Mouse (Mus musculus) forebrain, embryonic 14.5 days (tissue): Measurements from ENCODE around the gene Tmem219. TPM values are rescaled to one million over a fixed set of nuclear protein-coding genes. Genes with fewer than 3 reads are reported as not detected.

Experiments
- ATAC-seq: fragments of 200-750 bp; cut with Nextera tagmentation; 2 replicates; pipeline ENCODE4 v1.8.0; 2017; ENCODE audit warnings: mild to moderate bottlenecking, moderate library complexity
- DNase-seq: peaks from one replicate; pipeline ENCODE4 v3.0.0-alpha.2; 2015; ENCODE audit warnings: low spot score
- H3K27ac ChIP-seq: fragments of 300-500 bp; sonication (generic); 2 replicates; pipeline ENCODE4 v1.5.1; 2014; ENCODE audit warnings: low read depth, mild to moderate bottlenecking, control low read depth, low read length, moderate library complexity
- H3K27me3 ChIP-seq: fragments of 300-500 bp; sonication (generic); replicated peaks from 2 replicates; pipeline ENCODE4 v1.6.1; 2014; ENCODE audit warnings: low read length, control low read depth, mixed read lengths; ENCODE audit not compliant: control insufficient read depth, insufficient read depth
- H3K36me3 ChIP-seq: fragments of 300-500 bp; sonication (generic); 2 replicates; pipeline ENCODE4 v1.6.1; 2014; ENCODE audit warnings: low read length, control low read depth; ENCODE audit not compliant: control insufficient read depth, insufficient read depth
- H3K4me1 ChIP-seq: fragments of 300-500 bp; sonication (generic); 2 replicates; pipeline ENCODE4 v1.6.1; 2014; ENCODE audit warnings: antibody characterized with exemption, low read length, control low read depth; ENCODE audit not compliant: control insufficient read depth, insufficient read depth
- H3K4me2 ChIP-seq: fragments of 300-500 bp; sonication (generic); 2 replicates; pipeline ENCODE4 v1.6.1; 2014; ENCODE audit warnings: mild to moderate bottlenecking, control low read depth, low read length
- H3K4me3 ChIP-seq: fragments of 300-500 bp; sonication (generic); 2 replicates; pipeline ENCODE4 v1.5.1; 2014; ENCODE audit warnings: low read depth, low read length, control low read depth
- H3K9ac ChIP-seq: fragments of 300-500 bp; sonication (generic); 2 replicates; pipeline ENCODE4 v1.6.1; 2014; ENCODE audit warnings: mild to moderate bottlenecking, low read length, control low read depth, moderate library complexity
- H3K9me3 ChIP-seq: fragments of 300-500 bp; sonication (generic); replicated peaks from 2 replicates; pipeline ENCODE4 v1.6.1; 2016; ENCODE audit warnings: low read length, control low read depth, mixed read lengths; ENCODE audit not compliant: control insufficient read depth
- WGBS: fragments of 180-500 bp; shearing (Covaris S2); extraction: QIAGEN DNeasy Blood & Tissue Kit; methylation state at CpG from one replicate; pipeline ENCODE4 v1.1.7; 2014; 5-methylcytosine and 5-hydroxymethylcytosine counted together
- polyA plus RNA-seq: library from polyadenylated mRNA; unstranded; fragments of >200 nt; fragmentation: Nextera tagmentation; extraction: Ambion mirVana; gene quantifications from 2 replicates; pipeline ENCODE4 v1.2.1, GENCODE M21; 2014

Tmem219 gene
- polyA plus RNA-seq, 1 experiment from 2014 or later = 44.9 TPM

DNA sequence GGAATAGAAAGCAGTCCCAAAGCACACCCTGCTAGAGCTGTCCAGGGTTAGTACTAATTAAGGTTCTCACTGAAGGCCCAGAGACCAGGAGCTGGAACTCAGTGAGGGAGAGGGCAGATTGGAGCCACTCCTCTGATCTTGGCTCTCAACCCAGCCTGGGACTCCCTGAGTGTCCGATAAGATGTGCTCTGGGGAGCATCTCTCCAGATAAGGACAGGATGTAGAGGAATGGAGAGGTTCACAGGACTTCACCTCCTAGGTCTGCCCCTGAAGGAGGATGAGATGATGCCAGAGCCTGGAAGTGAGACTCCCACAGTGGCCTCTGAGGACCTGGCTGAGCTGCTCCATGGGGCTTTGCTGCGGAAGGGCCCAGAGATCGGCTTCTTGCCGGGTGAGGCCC, 29.0 kb upstream of the Tmem219 start:
- no peaks in the 10 kb centered on the region for H3K27me3 ChIP-seq
- H3K9ac ChIP-seq = peak overlapping the region; percentile 80
- DNase-seq (no peak), ATAC-seq (no peak)
- H3K4me3 ChIP-seq = peak overlapping the region; percentile 57
- WGBS = 22% methylated on average over 4 of the region's 4 CpGs
- peaks cover 11% of the 10 kb centered on the region; the same call in 1 of the 2 replicates for H3K36me3 ChIP-seq
- H3K27ac ChIP-seq = no peak overlapping the region
- H3K4me2 ChIP-seq = peak overlapping the region; percentile 99
- H3K9me3 ChIP-seq = no peaks in the 10 kb centered on the region
- peaks cover 13% of the 10 kb centered on the region for H3K4me1 ChIP-seq

DNA sequence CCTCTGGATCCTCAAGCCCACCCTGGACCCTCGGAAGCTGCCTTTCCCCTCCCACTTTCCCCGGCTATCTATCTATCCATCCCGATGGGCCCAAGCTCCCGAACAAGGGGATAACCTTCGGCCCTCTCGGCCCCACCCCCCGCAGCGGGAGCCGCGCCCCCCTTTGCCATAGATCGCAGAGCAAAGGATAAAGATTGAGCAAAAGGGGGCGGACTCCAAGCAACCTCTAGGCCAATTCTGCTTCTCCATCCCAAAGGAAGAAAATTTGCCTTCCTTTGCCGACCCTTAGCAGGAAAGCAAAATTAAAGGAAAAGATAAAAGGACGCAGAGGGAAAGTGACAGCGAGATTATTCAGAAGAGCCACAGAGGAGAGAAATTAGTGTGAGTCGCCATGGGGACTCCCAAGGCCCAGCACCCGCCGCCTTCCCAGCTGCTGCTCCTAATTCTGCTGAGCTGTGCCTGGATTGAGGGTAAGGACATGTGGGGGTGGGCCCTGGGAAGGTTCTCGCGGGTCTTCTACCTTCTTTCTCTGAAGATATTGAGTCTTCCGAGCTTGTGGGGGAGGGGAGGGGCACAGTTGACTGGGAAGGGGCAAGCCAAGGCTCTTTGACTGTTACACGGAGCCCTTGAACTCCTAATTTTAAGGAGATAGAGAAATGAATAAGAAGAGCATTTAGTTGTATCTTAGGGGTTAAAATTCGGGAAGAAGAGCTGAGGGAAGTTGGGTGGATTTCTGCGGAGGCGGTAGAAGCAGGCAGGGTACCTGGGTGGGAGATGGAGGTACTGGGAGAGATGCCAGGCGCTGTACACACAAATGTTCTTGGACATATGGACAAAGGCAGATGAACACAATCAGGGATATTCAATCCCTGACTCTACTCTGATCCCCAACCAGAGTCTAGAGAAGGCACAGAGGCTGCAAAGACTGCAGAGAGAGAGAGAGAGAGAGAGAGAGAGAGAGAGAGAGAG, 28.2 kb upstream of the Tmem219 start:
- no peaks in the 10 kb centered on the region for H3K27me3 ChIP-seq
- no peaks in the 10 kb centered on the region for H3K9me3 ChIP-seq
- peak overlapping the region; percentile 80 for H3K9ac ChIP-seq
- DNase-seq (peak; percentile 13), ATAC-seq (no peak; the same call in 1 of the 2 replicates)
- H3K27ac ChIP-seq = peak overlapping the region; percentile 83; the same call in 1 of the 2 replicates
- peaks cover 16% of the 10 kb centered on the region; the same call in 1 of the 2 replicates for H3K36me3 ChIP-seq
- peaks cover 13% of the 10 kb centered on the region for H3K4me1 ChIP-seq
- peak overlapping the region; percentile 57 for H3K4me3 ChIP-seq
- 5% methylated on average over 26 of the region's 26 CpGs for WGBS
- peak overlapping the region; percentile 99 for H3K4me2 ChIP-seq

DNA sequence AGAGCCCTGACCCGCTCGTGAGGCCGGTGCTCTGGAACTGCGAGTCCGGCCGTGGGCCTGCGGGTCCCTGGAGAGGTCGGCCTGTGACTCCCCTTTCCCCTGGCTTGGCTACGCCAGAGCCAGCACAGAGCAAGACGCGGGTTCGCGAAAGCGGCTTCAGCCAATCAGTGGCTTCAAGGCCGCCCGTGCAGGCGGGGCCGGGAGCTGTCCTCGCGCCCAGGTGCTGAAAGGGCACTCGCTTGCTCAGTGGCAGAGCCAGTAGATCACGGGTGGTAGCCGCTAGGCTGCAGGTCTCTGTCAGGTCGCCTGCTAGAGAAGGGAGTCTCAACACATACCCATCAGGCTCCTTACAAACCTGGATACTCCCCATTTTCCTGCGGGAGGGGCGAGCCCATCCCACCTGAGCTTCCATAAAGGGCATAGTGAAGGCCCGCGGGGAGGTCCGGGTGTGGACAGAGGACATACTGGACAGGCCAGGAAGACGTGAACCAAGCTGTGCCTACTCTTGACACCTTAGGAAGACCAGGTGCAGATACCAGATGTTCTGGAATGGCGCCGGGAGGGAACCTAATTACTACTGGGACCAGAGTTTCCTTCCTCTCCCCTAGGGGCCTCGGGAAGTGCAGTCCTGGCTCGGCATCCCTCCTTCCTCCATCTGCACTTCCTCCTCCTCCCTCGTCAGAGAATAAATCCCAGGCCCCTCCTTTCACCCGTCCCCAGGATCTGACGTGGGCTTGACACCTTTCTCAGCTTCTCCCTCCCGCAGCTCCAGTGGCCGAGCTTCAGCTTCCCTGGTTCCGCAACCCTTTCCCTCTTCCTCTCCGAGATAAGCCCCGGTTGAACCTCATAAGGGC, 27.3 kb upstream of the Tmem219 start, which contains the start of gene Sez6l2:
TSS of gene Sez6l2 (plus strand) at position 771 of the 854 bp plus-strand sequence.
- DNase-seq (peak; percentile 85), ATAC-seq (peak; percentile 83)
- peak within 1 kb of the TSS; percentile 83 for H3K27ac ChIP-seq
- H3K9me3 ChIP-seq = no peaks in the 10 kb centered on the region
- H3K4me1 ChIP-seq = peaks cover 13% of the 10 kb centered on the region
- H3K36me3 ChIP-seq = peaks cover 20% of the 10 kb centered on the region
- H3K4me2 ChIP-seq = peak within 1 kb of the TSS; percentile 99
- H3K27me3 ChIP-seq = no peaks in the 10 kb centered on the region
- under 1% methylated on average over 41 of the region's 42 CpGs for WGBS
- H3K9ac ChIP-seq = peak within 1 kb of the TSS; percentile 80
- H3K4me3 ChIP-seq = peak within 1 kb of the TSS; percentile 57

DNA sequence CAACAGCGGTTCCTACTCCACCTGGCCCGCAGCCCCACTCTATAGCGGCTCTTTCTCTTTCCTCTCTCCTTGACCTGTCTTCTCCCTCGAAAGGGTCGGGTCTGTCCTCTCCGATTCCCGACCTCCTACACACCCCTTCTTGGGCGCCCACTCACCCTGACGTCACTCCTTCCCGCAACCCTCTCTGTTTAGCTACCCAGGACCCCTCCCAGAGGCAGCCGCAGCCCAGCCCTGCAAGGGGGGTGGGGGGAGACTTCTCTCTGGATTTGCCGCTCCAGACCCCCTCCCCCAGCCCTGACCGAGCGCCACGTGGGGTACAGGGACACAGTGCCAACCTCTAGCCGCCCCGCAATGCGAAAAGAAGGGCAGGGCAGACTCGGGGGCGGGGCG, 26.7 kb upstream of the Tmem219 start, which contains the start of gene Asphd1:
TSS of gene Asphd1 (minus strand) at position 180 of the 390 bp plus-strand sequence.
- peak within 1 kb of the TSS; percentile 80 for H3K9ac ChIP-seq
- peak within 1 kb of the TSS; percentile 83 for H3K27ac ChIP-seq
- H3K4me1 ChIP-seq = peaks cover 13% of the 10 kb centered on the region
- DNase-seq (peak; percentile 65), ATAC-seq (peak; percentile 68)
- H3K4me3 ChIP-seq = peak within 1 kb of the TSS; percentile 57
- H3K36me3 ChIP-seq = peaks cover 25% of the 10 kb centered on the region
- H3K9me3 ChIP-seq = no peaks in the 10 kb centered on the region
- H3K4me2 ChIP-seq = peak within 1 kb of the TSS; percentile 99
- no peaks in the 10 kb centered on the region for H3K27me3 ChIP-seq
- WGBS = under 1% methylated on average over 21 of the region's 21 CpGs

DNA sequence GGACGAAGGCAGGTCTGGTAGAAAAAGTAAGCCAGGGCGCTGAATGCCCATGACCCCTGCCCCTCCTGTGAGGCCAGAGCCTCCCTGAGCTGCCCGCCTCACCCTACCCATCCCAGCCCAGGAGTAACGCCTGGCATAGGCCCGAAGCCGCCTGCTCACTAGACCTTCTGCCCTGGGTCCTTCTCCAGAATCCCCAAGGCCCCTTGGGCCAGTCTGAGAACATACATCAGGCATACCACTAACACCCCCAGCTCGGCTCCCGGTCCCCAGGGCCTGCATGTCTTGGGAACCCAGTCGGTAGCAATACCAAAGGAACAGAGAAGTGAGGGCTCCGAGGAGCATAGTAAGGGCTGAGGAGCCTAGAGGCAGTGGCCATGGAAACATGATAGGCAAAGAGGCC, 25.9 kb upstream of the Tmem219 start:
- DNase-seq (no peak), ATAC-seq (no peak)
- H3K4me2 ChIP-seq = peak overlapping the region; percentile 99
- H3K27ac ChIP-seq = peak overlapping the region; percentile 83; the same call in 1 of the 2 replicates
- peaks cover 13% of the 10 kb centered on the region for H3K4me1 ChIP-seq
- peak overlapping the region; percentile 80 for H3K9ac ChIP-seq
- 79% methylated on average over 10 of the region's 10 CpGs for WGBS
- peak overlapping the region; percentile 57 for H3K4me3 ChIP-seq
- H3K36me3 ChIP-seq = peaks cover 21% of the 10 kb centered on the region
- no peaks in the 10 kb centered on the region for H3K9me3 ChIP-seq
- no peaks in the 10 kb centered on the region for H3K27me3 ChIP-seq

DNA sequence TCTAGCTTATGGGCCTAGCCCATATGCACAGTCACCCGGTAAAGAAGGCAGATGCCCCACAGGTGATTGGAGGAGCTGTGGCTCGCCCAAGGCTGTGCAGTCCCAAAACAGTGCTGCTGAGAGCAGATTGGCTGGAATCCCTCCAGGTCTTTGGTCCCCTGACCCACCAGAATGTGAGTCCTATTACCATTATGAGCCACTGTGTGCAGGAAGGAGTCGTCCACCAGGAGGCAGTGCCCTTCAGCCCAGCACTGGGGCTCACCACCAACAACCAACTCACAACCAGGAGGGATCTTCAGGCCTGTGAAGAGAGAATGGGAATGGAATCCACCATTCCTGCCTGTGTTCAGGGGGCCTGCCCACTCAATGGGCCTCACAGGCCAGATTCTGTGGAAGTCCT, 23.8 kb upstream of the Tmem219 start:
- Histone ChIP-seq H3K36me3 (peaks cover 31% of the 10 kb centered on the region), H3K27ac (no peak overlapping the region), H3K4me3 (no peak overlapping the region), H3K27me3 (no peaks in the 10 kb centered on the region), H3K4me2 (no peak overlapping the region), H3K4me1 (peaks cover 2% of the 10 kb centered on the region; the same call in 1 of the 2 replicates), H3K9ac (0 out of 2 replicates have a peak overlapping the region, but pooled peaks have one; percentile 17), H3K9me3 (no peaks in the 10 kb centered on the region)
- ATAC-seq = no peak
- WGBS = 39% methylated on average over 3 of the region's 3 CpGs
- DNase-seq = peak; percentile 33

DNA sequence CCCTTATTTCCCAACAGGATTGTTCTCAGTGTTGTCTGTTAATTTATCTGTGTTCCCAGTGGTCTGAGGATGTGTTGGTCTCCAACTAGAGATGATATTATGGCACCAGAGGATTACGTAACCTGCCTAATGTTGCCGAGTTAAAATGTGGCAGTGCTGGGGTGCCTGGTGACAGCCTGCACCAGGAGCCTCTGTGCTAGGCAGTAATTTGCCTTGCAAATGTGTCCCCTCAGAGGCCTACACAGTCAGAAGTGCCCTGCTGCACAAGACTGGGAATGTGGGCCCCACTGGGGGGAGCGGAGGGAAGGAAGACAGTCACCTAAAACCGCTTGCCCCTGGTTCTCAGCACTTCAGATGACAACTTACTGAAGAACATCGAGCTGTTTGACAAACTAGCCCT, 19.1 kb upstream of the Tmem219 start:
- no peak overlapping the region for H3K27ac ChIP-seq
- H3K36me3 ChIP-seq = peaks cover 59% of the 10 kb centered on the region
- no peaks in the 10 kb centered on the region for H3K27me3 ChIP-seq
- no peak for DNase-seq
- H3K4me3 ChIP-seq = no peak overlapping the region
- H3K9me3 ChIP-seq = no peaks in the 10 kb centered on the region
- ATAC-seq = 0 out of 2 replicates have a peak, but pooled peaks have one; percentile 29
- no peak overlapping the region for H3K4me2 ChIP-seq
- no peaks in the 10 kb centered on the region for H3K4me1 ChIP-seq
- WGBS = 57% methylated on average over 5 of the region's 5 CpGs
- H3K9ac ChIP-seq = no peak overlapping the region

DNA sequence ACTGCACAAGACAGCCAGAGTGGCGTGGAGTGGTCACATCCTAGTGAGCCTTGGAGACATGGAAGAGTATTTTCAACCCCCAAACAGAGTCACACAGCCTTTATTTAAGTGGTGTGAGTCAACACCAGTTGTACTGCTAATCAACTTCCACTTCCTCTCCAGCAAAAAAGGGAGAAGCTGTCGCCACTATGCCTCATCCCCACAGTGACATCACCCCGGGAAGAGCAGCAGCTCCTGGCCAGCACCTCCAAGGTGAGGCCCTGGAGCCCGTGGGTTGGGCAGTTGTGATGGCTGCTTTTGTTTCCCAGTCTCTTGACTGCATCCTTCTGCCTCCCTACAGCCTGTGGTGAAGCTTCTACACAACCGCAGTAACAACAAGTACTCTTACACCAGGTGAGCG, 18.5 kb upstream of the Tmem219 start:
- ATAC-seq = no peak
- Histone ChIP-seq H3K4me2 (no peak overlapping the region), H3K36me3 (peaks cover 56% of the 10 kb centered on the region), H3K27ac (no peak overlapping the region), H3K27me3 (no peaks in the 10 kb centered on the region), H3K9ac (no peak overlapping the region), H3K4me1 (no peaks in the 10 kb centered on the region), H3K9me3 (no peaks in the 10 kb centered on the region), H3K4me3 (no peak overlapping the region)
- DNase-seq = no peak
- 43% methylated on average over 6 of the region's 6 CpGs for WGBS
